Mouse (Mus musculus) cerebellum, postnatal 14 days (tissue): ENCODE results near the gene Trim21.

Experiments used
- DNase-seq, 2 experiments: peaks; one replicate each; pipeline ENCODE4 v3.0.0; 2021; ENCODE audit warnings: mixed read lengths in 2 of 2

The Trim21 gene

GRCm38 (mm10) chr7:102564999-102565997 is at the start of gene Trim21:
Gene Trim21, minus strand, starts transcription at chr7:102565486.
- DNase-seq = peak; percentile 57 to 61

DNA sequence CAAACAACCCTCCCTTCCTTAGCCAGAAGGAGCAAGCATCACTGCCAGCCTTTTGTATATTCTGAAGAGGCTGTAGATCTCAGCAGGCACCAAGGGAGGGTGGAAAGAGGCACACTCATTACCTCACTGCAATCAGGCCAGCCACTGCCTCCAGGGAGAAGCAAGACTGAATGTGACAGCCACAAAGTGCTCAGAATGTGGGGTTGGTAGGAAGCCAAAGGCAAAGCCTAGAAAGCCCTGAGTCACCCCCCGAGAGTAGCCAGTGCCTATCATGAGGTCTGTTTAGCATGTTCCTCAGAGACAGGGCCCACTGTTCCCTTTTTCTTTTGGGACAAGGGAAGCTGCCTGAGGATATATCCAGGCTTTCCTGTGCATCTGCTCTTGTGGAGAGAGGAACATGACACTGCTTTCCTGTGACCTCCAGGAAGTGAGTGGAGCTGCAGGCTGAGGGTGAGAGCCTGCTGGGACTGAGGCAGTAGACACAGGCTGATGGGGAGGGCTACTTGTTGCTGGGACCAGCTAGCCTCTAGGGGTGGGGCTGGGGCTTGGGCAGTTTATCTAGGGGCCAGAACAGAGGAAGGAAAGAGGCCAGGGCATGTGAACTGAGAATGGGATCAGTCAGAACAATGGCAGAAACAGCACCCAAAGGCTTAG is 32.2 kb upstream of the Trim21 start, which contains the start of gene Olfr552:
Gene Olfr552 (plus strand): TSS at position 393 of the 654 bp plus-strand sequence.
- no peak for DNase-seq

DNA sequence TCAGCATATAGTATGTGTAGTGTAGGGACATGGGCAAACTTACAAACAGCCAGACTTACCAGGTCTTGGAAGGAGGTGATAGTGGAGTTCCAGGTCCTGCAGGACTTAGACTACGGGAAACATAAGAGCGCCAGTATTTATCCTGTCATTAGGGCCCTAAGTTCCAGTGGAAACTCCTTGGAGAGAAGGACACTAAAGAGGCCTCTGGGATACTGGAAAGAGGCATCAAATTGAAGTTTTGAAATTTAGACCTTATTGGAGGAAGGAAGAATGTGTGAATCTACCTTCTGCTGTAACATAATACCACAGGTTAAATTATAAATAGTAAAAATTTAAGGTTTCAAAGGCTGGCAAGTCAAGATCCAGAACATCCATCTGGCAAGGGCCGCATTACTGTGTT is 26.5 kb upstream of the Trim21 start, which contains the start of gene Olfr551:
Gene Olfr551 (minus strand): TSS at position 101 of the 400 bp plus-strand sequence.
- no peak for DNase-seq

DNA sequence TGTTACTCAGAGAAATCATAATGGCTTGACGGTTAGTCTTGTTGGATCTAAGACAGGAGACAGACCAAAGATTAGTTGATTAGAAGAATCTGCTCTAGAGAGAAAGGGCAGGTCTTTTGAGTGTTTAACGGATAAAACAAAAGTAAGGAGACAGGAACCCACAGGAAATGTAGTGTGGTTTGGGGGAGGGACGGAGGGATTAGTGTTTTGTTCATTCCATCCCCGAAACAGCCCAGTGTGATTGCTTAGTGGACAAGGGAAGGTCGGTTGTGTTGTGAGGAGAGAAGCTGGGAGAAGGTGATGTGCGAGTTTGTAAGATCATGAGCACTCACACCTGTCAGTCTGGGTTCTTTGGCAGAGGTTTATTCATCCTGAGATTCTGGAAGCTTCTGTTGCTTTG is 10.7 kb upstream of the Trim21 start:
- no peak for DNase-seq

- no peak for DNase-seq
Observed at GRCm38 (mm10) chr7:102573174-102573830, 8.0 kb upstream of the Trim21 start.

DNA sequence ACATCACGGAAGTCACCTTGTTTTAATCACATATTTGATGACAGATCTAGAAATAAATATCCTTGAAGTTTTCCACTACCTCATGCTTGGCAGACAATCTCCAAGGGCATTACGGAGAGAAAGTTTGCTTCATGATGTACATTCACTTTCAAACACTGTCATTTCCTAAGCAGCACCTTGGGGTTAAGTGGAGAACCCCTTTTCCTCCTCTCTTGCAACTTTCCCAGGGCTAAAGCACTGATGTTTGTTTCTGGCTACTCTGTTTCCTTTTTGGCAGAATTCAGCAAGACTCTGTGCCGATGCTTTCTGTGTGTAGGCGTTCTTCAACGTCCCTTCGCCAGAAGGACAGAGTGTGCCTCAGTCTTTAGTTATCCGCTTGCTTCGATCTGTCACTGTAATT is 5.9 kb upstream of the Trim21 start, which contains the start of gene Olfr550:
Gene Olfr550 (plus strand): TSS at position 301 of the 400 bp plus-strand sequence.
- no peak for DNase-seq

DNA sequence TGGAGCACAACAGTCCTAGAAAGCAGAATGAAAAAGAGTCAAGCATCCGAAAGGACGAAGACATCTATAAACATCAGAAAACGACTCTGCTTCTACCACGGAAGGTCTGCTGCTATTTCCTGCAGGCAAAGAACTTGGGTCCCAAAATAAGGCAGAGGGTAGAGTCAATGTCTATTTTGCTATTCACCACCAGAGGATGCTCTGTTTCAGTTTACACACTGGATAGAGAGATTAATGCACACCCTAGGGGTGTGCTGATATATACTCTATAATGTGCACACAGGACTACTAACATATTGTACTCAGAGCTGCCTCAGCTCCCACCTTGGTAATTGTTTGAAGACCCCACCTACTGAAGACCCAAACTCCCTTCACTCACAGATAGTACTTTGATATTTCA is 933 bp upstream of the Trim21 start:
- no peak for DNase-seq

GRCm38 (mm10) chr7:102553279-102553678 is 12.0 kb downstream of the Trim21 start:
- no peak for DNase-seq

DNA sequence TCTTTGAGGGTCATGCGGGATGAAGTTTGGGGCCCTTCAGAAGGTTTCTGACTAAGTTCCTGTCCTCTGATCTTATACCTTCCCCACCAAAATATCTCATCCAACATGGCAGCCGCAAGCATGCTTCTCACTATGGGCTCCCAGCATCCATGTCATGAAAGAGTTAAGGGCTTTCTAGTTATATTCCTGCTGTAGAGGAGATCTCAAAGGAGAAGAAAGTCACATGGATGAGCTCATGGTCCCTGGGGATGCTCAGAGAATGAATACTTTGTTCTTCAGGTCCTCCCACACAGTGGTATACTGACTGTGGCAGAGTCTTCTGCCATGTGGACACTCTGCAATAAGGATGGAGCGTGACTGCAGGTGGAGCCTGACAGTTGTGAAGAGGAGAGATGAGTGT is 15.7 kb downstream of the Trim21 start, which contains the start of gene Olfr549:
Gene Olfr549 (plus strand): TSS at position 301 of the 400 bp plus-strand sequence.
- DNase-seq = no peak

DNA sequence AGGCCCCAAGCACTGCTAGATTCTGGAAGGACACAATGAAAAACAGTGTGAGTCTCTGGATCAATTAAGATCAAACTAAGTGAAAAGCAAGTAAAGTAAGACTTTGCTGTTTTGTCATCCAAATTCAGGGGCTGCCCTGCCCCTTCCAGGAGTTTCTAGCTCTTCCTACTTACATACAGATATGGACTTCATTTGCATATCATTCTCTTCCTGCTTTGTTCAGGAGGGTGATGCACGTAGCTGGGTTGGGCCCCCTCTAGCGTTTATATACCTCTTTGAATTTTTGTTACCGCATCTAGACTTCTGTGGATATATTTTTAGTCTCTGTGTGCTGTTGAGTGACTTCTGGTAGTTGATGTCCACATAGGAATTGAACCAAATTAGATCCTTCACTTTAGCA is 24.0 kb downstream of the Trim21 start:
- no peak for DNase-seq

- no peak for DNase-seq
Observed at GRCm38 (mm10) chr7:102540596-102540995, 24.7 kb downstream of the Trim21 start, which contains the start of gene Olfr548-ps1. Gene Olfr548-ps1, plus strand, starts transcription at chr7:102540896.

DNA sequence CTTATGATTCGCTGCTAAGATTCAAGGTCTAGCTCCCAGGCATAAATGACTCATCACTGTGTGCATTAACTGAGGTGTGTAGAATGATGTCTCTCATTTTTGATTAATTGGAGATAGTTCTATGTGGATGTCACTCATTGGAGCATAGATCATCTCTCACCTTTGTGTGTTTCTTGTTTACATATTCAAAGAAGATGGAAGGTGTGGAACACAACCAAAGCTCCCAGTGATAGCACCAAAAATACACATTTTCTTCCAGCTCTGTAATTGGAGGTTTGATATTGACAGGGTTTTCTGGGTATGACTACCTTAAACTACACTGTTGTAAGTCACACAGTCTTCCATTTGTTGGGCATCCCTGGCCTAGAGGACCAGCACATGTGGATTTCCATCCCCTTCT is 30.8 kb downstream of the Trim21 start, which contains the start of gene Olfr547:
Gene Olfr547 (plus strand): TSS at position 301 of the 400 bp plus-strand sequence.
- DNase-seq = no peak

GRCm38 (mm10) chr7:102529052-102529451 is 36.2 kb downstream of the Trim21 start:
- no peak for DNase-seq

DNA sequence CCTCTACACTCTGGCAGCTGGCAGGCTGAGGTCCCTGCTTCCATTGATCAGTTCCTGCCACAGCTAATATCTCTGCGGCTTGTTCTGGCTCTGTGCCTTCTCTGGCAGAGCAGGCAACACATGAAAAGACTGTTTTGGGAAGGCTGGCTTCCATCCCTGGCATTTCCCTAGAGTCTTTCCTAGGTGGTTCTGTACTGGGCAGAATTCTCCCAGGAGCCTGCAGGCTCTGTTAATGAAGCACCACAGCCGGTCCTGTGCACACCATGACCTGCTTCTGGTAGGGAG is 48.3 kb downstream of the Trim21 start:
- DNase-seq = peak; percentile 38 to 41

- DNase-seq = peak; percentile 82
Observed at GRCm38 (mm10) chr7:102516261-102517050, 48.8 kb downstream of the Trim21 start.

DNA sequence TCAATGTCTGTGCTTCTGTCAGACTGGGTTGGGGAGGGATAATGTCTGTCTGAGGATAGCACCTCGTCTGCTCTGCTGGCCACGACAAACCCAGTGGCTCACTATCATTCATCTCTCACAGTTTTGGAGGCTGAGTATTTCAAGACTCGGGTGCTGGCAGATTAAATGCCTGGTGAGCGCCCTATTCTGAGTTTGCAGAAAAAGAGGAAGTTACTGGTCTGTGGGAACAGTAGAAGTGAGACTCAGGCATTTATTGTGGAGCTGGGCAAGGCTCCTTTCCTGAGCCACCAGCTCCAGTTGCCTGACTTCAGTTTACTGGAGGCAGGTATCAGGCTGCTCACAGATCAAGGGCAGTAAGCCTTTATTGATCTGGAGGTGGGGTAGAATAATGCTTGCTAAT is 51.1 kb downstream of the Trim21 start:
- no peak for DNase-seq

DNA sequence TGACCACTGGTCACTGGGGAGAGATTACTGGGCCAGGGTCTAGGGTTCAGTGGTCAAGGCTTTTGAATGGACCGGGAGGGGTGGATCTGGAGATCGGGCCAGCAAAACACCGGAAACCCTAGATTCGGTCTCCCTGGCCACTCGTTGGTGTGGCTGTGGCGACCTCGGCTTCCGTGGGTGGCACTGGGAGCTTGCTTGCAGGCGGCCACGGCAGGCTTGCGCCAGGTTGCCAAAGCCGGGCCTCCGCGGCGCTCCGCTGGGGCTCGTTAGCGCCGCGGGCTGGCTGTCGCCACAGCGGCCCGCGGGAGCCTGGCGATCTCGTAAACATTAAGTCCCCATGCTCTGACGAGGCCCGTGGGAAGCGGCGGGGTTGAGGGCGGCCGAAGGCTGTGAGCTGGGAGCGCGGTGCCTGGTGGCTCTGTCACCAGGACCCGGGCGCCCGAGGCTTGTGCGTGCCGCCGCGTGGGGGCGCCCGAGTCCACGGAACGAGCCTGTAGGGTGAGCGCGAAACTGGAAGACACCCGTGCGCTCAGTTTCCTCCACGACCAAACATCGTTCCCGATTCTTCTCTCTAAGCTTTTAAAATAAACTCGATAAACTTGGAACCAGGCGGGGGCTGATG is 52.4 kb downstream of the Trim21 start:
- peak; percentile 96 to 97 for DNase-seq

GRCm38 (mm10) chr7:102511927-102512326 is 53.4 kb downstream of the Trim21 start:
- DNase-seq = no peak

- no peak for DNase-seq
Observed at GRCm38 (mm10) chr7:102509726-102510125, 55.6 kb downstream of the Trim21 start.

GRCm38 (mm10) chr7:102508666-102509065 is 56.6 kb downstream of the Trim21 start:
- DNase-seq = no peak

DNA sequence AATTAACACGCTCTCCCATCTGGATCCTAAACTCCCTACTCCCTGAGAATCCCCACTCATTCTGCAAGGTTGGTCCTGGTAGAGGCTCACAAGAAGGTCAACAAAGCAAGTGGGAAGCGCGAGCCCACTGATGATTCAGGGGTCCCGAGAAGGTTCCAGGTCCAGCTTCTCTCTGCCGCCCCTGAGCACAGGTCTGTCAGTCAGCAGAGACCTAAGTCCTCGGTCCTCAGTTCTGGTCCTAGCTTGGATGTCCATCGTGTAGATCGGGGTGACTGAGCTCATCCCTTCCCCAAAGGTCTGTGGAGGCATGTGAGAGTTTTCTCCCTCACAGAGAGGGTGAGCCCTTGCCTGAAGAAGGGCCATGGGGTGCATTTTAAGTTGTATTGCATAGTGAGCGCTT is 57.2 kb downstream of the Trim21 start:
- no peak for DNase-seq
